Mouse (Mus musculus): Measurements from ENCODE around the gene Xpr1.

DNA sequence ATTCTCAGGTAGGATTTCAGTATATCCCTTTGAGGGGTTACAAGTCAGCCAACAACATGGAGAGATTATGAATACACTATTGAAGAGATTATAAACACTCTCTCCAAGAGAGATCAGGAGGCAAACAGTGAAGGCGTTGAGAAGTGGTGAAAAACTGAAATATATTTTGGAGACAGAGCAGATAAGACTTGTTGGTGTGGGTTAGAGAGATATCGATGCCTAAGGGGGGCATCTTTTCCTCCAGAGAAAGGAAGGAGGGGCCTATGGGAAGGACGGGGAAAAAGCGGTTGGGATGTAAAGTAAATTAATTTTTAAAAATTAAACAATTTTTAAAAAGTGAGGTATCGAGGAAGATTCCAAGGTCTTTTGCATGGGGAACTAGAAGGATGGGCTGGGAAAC, 8.1 kb upstream of the Xpr1 start:
- TF ChIP-seq CTCF (IDR thresholded peaks at IDR 0.05; ENCODE audit: control insufficient read depth, insufficient read depth, insufficient read length) (no peak), MAX (IDR thresholded peaks at IDR 0.05) (no peak), USF1 (IDR thresholded peaks at IDR 0.05; ENCODE audit: low read depth) (no peak), MYOD1 (IDR thresholded peaks at IDR 0.05; ENCODE audit: control insufficient read depth, insufficient read length, low read depth) (no peak), CEBPB (IDR thresholded peaks at IDR 0.05; ENCODE audit: low read depth) (no peak)

Data from C2C12 (cell line).